Mouse (Mus musculus) spleen, adult 10 weeks (tissue): ENCODE measurements around the gene Gm28827. TPM values are rescaled to one million over a fixed set of nuclear protein-coding genes. Genes with fewer than 3 reads are reported as not detected.

Experiments used
- polyA plus RNA-seq: library from polyadenylated mRNA; stranded (reverse); fragments of 350-450 nt; fragmentation: Illumina TruSeq; extraction: RNeasy Lipid Tissue Mini Kit (QIAGEN cat#74804); gene quantifications from one replicate; pipeline ENCODE4 v1.2.3, GENCODE M21; 2015; ENCODE audit warnings: low replicate concordance; ENCODE audit not compliant: insufficient read depth

The Gm28827 gene
- polyA plus RNA-seq = not detected

GRCm38 (mm10) chrY:83030647-83031046 is at the start of gene Gm28827:
Gene Gm28827, plus strand, starts transcription at chrY:83030947.

